Mouse (Mus musculus) thymus, adult 2 months (tissue): ENCODE measurements around the gene Il9r. TPM values are rescaled to one million over a fixed set of nuclear protein-coding genes. Genes with fewer than 3 reads are reported as not detected.

Experiments used
- DNase-seq: peaks from one replicate; pipeline ENCODE4 v3.0.0; 2021
- H3K27ac ChIP-seq: fragments of 200-500 bp; 2 replicates; pipeline ENCODE4 v1.5.1; 2012; ENCODE audit warnings: low read length, control low read depth; ENCODE audit not compliant: control insufficient read depth, insufficient read depth
- H3K27me3 ChIP-seq: fragments of 200-500 bp; 2 replicates; pipeline ENCODE4 v1.6.1; 2012; ENCODE audit warnings: mild to moderate bottlenecking, low read length, moderate library complexity, mixed read lengths; ENCODE audit not compliant: control insufficient read depth, insufficient read depth
- H3K36me3 ChIP-seq: fragments of 200-500 bp; 2 replicates; pipeline ENCODE4 v1.6.1; 2012; ENCODE audit warnings: mild to moderate bottlenecking, low read length, moderate library complexity; ENCODE audit not compliant: control insufficient read depth, insufficient read depth
- H3K4me1 ChIP-seq: fragments of 200-500 bp; replicated peaks from 2 replicates; pipeline ENCODE4 v1.6.1; 2012; ENCODE audit warnings: low read length; ENCODE audit not compliant: control insufficient read depth, insufficient read depth
- H3K4me3 ChIP-seq: fragments of 200-500 bp; 2 replicates; pipeline ENCODE4 v1.5.1; 2012; ENCODE audit warnings: mild to moderate bottlenecking, low read length, control low read depth, moderate library complexity; ENCODE audit not compliant: control insufficient read depth, insufficient read depth
- CTCF ChIP-seq: fragments of 200-500 bp; IDR thresholded peaks from 2 replicates; pipeline ENCODE4 v1.5.1; 2012; ENCODE audit warnings: mild to moderate bottlenecking, control low read depth, low read length, moderate library complexity, borderline replicate concordance; ENCODE audit not compliant: control insufficient read depth, poor library complexity, insufficient read depth; ENCODE audit errors: extremely low read depth
- POLR2A ChIP-seq: fragments of 200-500 bp; IDR thresholded peaks from 2 replicates; pipeline ENCODE4 v1.6.1; 2012; ENCODE audit warnings: mild to moderate bottlenecking, low read length, control low read depth, moderate library complexity; ENCODE audit not compliant: control insufficient read depth, poor library complexity, insufficient read depth; ENCODE audit errors: extremely low read depth
- WGBS: fragments of 180-500 bp; shearing (Covaris S2); methylation state at CpG from one replicate; pipeline ENCODE4 v1.1.7; 2018; 5-methylcytosine and 5-hydroxymethylcytosine counted together
- polyA plus RNA-seq: library from polyadenylated mRNA; depleted of rRNA; stranded (reverse); fragments of >200 nt; gene quantifications from 2 replicates; pipeline ENCODE4 v1.2.3, GENCODE M21; 2012

The Il9r gene
- polyA plus RNA-seq, 1 experiment = 16.4 TPM

- peaks cover 45% of the 10 kb centered on the region for H3K4me1 ChIP-seq
- H3K36me3 ChIP-seq = no peaks in the 10 kb centered on the region
- no peak overlapping the region for H3K4me3 ChIP-seq
- no peak for DNase-seq
- H3K27ac ChIP-seq = no peak overlapping the region
- 82% methylated on average over 6 of the region's 6 CpGs for WGBS
- TF ChIP-seq CTCF (no peak), POLR2A (no peak)
- no peaks in the 10 kb centered on the region for H3K27me3 ChIP-seq
These were observed 3.4 kb downstream of the Il9r start for GRCm38 (mm10) chr11:32196727-32197126.

DNA sequence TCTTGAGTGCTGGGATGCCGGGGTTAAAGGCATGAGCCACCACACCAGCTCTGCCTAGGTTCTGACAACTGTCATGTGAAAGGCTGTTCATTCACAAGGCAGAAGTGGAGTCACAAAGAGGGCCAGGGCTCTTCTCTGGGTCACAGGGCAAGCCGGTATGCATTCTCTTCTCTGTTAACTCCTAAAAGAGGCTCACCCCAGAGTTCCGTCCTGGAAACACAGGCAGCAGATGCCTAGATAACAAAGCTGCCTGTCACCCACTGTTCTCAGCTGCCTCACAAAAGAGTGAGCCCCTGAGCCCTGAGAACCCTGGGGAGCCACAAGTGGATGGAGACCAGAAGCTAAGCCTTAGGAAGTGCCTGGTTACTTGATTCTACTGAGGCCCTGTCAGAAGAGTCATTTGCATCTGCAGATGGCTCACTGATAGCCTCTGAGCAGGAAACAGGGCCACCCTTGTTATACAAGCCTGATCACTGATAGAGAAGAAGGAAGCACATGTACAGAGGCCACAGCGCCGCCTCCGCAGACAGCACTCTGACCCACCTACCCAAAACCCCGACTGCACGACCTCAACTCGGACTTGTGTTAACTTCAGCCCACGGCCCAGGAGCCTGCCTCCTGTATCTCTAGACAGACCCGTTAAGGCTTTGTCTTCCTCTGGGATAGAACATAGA is 4.1 kb downstream of the Il9r start:
- Histone ChIP-seq H3K4me3 (no peak overlapping the region), H3K27ac (no peak overlapping the region), H3K27me3 (no peaks in the 10 kb centered on the region), H3K4me1 (peaks cover 45% of the 10 kb centered on the region), H3K36me3 (no peaks in the 10 kb centered on the region)
- WGBS = 18% methylated on average over 11 of the region's 11 CpGs
- TF ChIP-seq POLR2A (no peak), CTCF (no peak)
- DNase-seq = no peak

DNA sequence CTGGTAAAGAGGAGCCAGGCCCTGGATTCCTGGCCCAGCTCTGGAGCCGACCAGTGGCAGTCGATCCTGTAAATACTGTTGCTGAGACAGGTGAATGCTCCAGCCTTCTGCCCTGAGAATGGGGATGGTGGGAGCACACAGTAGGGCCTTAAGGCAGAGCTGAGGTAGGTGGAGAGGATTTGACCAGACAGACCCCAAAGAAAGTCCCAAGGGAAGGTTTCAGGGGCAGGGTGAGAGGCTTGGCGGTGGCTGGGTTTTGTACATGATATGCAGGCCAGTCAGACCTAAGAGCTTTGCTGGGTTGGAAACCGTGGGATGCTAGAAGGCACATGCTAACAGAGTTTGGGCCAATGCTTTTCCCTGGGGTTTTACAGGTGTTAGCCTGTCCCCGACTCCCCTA is 5.5 kb downstream of the Il9r start:
- WGBS = 96% methylated on average over 5 of the region's 5 CpGs
- no peak for DNase-seq
- TF ChIP-seq POLR2A = no peak
- no peak for TF ChIP-seq CTCF
- Histone ChIP-seq H3K36me3 (no peaks in the 10 kb centered on the region), H3K4me1 (peaks cover 34% of the 10 kb centered on the region), H3K4me3 (no peak overlapping the region), H3K27me3 (no peaks in the 10 kb centered on the region), H3K27ac (no peak overlapping the region)

- WGBS = 94% methylated on average over 10 of the region's 10 CpGs
- no peak for DNase-seq
- no peak for TF ChIP-seq CTCF
- no peak for TF ChIP-seq POLR2A
- Histone ChIP-seq H3K4me3 (no peak overlapping the region), H3K4me1 (peaks cover 29% of the 10 kb centered on the region), H3K27ac (no peak overlapping the region), H3K27me3 (no peaks in the 10 kb centered on the region), H3K36me3 (no peaks in the 10 kb centered on the region)
These were observed 6.0 kb downstream of the Il9r start for GRCm38 (mm10) chr11:32194086-32194485.

DNA sequence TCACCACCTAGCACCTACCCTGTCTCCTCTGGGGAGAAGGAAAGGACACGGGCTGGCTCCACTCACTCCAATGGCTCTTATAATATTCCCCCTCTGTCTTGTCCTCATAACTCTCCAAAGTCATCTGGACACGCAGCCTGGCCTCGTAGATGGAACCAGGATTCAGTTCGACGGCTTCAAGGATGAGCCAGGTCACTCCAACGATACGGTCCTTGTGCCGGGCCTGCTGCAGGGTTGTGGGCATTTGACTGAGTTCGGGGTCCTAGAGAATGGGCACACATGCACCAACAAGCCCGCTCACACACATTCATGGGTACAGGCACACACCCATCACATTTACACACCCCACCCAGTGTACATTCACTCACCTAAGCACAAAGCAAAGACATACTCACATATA is 6.9 kb downstream of the Il9r start:
- WGBS = 97% methylated on average over 10 of the region's 10 CpGs
- no peak for DNase-seq
- Histone ChIP-seq H3K4me1 (peaks cover 20% of the 10 kb centered on the region), H3K27me3 (no peaks in the 10 kb centered on the region), H3K36me3 (no peaks in the 10 kb centered on the region), H3K4me3 (no peak overlapping the region), H3K27ac (no peak overlapping the region)
- TF ChIP-seq CTCF (no peak), POLR2A (no peak)

- DNase-seq = no peak
- Histone ChIP-seq H3K27me3 (no peaks in the 10 kb centered on the region), H3K36me3 (no peaks in the 10 kb centered on the region), H3K27ac (no peak overlapping the region), H3K4me1 (peaks cover 5% of the 10 kb centered on the region), H3K4me3 (no peak overlapping the region)
- TF ChIP-seq CTCF (no peak), POLR2A (no peak)
- WGBS = 96% methylated on average over 13 of the region's 13 CpGs
These were observed 9.4 kb downstream of the Il9r start for GRCm38 (mm10) chr11:32190603-32191110.

- Histone ChIP-seq H3K27ac (no peak overlapping the region), H3K36me3 (no peaks in the 10 kb centered on the region), H3K4me3 (no peak overlapping the region), H3K4me1 (peaks cover under 1% of the 10 kb centered on the region; the same call in 1 of the 2 replicates), H3K27me3 (no peaks in the 10 kb centered on the region)
- TF ChIP-seq CTCF = no peak
- TF ChIP-seq POLR2A = no peak
- 94% methylated on average over 9 of the region's 9 CpGs for WGBS
- DNase-seq = no peak
These were observed 10.0 kb downstream of the Il9r start for GRCm38 (mm10) chr11:32190119-32190518.
